Mouse (Mus musculus) left cerebral cortex, postnatal 10 days (tissue): ENCODE measurements at regions not wholly inside any gene's neighbourhood (a gene's known extent, or its start where the extent isn't known, plus 50 kb on each side); places are given as distances from the start of the nearest gene placed in this dataset.
"Not testable (repeated sequence)": the region's sequence is repeated elsewhere in the genome, so short reads cannot be mapped to it uniquely, and the experiment has no call there.

ENCODE experiments used
- DNase-seq, 2 experiments: peaks; one replicate each; pipeline ENCODE4 v3.0.0; 2021 to 2022; ENCODE audit warnings: low spot score in 2 of 2, mixed read lengths in 1 of 2; ENCODE audit errors: extremely low spot score in 1 of 2
- intact Hi-C: fragments of 180-260 bp; cut with DNase I; formaldehyde crosslinking; loops from one replicate; pipeline ENCODE4 v1.15.1; 2025

GRCm38 (mm10) chr3:118194754-118195153, 326.0 kb upstream of the Snx7 start:
- intact Hi-C loops = no loop called here
- no peak for DNase-seq

- intact Hi-C loops = no loop called here
- no peak for DNase-seq
Observed at GRCm38 (mm10) chr3:118189382-118189781, 320.6 kb upstream of the Snx7 start.

GRCm38 (mm10) chr3:118177446-118177845, 308.7 kb upstream of the Snx7 start:
- no peak for DNase-seq
- intact Hi-C loops = no loop called here

- DNase-seq = no peak
- intact Hi-C loops = no loop called here
Observed at GRCm38 (mm10) chr3:118162916-118163315, 294.2 kb upstream of the Snx7 start.

- intact Hi-C loops = no loop called here
- no peak for DNase-seq
Observed at GRCm38 (mm10) chr3:118144788-118145187, 276.1 kb upstream of the Snx7 start.

- peak in 1 of 2 experiments; percentile 17 for DNase-seq
- intact Hi-C loops = no loop called here
Observed at GRCm38 (mm10) chr3:118141731-118142130, 273.0 kb upstream of the Snx7 start.

GRCm38 (mm10) chr3:118140108-118140507, 271.4 kb upstream of the Snx7 start:
- DNase-seq = no peak
- intact Hi-C loops = no loop called here

- DNase-seq, intact Hi-C loops: not testable (repeated sequence)
Observed at GRCm38 (mm10) chr3:118128349-118128748, 259.6 kb upstream of the Snx7 start.

- intact Hi-C loops = no loop called here
- no peak for DNase-seq
Observed at GRCm38 (mm10) chr3:118102635-118103034, 233.9 kb upstream of the Snx7 start.

- intact Hi-C loops = no loop called here
Observed at GRCm38 (mm10) chr3:118084508-118084907, 215.8 kb upstream of the Snx7 start.

GRCm38 (mm10) chr3:118072363-118072762, 203.6 kb upstream of the Snx7 start:
- DNase-seq = no peak
- intact Hi-C loops = no loop called here

More at GRCm38 (mm10) chr3:118084508-118084907, 215.8 kb upstream of the Snx7 start:
- no peak for DNase-seq

GRCm38 (mm10) chr3:118070129-118070528, 201.4 kb upstream of the Snx7 start:
- intact Hi-C loops = no loop called here
- DNase-seq = no peak

- DNase-seq = no peak
- intact Hi-C loops = no loop called here
Observed at GRCm38 (mm10) chr3:118063679-118064078, 194.9 kb upstream of the Snx7 start.

GRCm38 (mm10) chr3:118062569-118062968, 193.8 kb upstream of the Snx7 start:
- no peak for DNase-seq
- intact Hi-C loops = no loop called here

- no peak for DNase-seq
- intact Hi-C loops = no loop called here
Observed at GRCm38 (mm10) chr3:118047016-118047415, 178.3 kb upstream of the Snx7 start.

- intact Hi-C loops = no loop called here
- no peak for DNase-seq
Observed at GRCm38 (mm10) chr3:118046536-118046935, 177.8 kb upstream of the Snx7 start.

GRCm38 (mm10) chr3:118036501-118036900, 167.8 kb upstream of the Snx7 start:
- DNase-seq = no peak
- intact Hi-C loops = no loop called here

GRCm38 (mm10) chr3:117995401-117995800, 126.7 kb upstream of the Snx7 start:
- DNase-seq = no peak
- intact Hi-C loops = no loop called here

GRCm38 (mm10) chr3:117994110-117994509, 125.4 kb upstream of the Snx7 start:
- no peak for DNase-seq

GRCm38 (mm10) chr3:117990561-117990960, 121.8 kb upstream of the Snx7 start:
- intact Hi-C loops = no loop called here
- no peak for DNase-seq

More at GRCm38 (mm10) chr3:117994110-117994509, 125.4 kb upstream of the Snx7 start:
- intact Hi-C loops = no loop called here

- no peak for DNase-seq
- intact Hi-C loops = no loop called here
Observed at GRCm38 (mm10) chr3:117988443-117988842, 119.7 kb upstream of the Snx7 start.
